Mouse (Mus musculus) intestine, embryonic 14.5 days (tissue): ENCODE measurements around the gene Arhgef38. TPM values are rescaled to one million over a fixed set of nuclear protein-coding genes. Genes with fewer than 3 reads are reported as not detected.

Source experiments
- ATAC-seq: fragments of 200-750 bp; cut with Nextera tagmentation; replicated peaks from 2 replicates; pipeline ENCODE4 v1.8.0; 2017; ENCODE audit warnings: low read depth, moderate number of reproducible peaks, moderate TSS enrichment, moderate library complexity; ENCODE audit not compliant: low FRiP score, low TSS enrichment
- DNase-seq: peaks from one replicate; pipeline ENCODE4 v3.0.0-alpha.2; 2018; ENCODE audit warnings: low spot score
- H3K27ac ChIP-seq: fragments of 300-500 bp; sonication (generic); 2 replicates; pipeline ENCODE4 v1.5.1; 2014; ENCODE audit warnings: low read depth, mild to moderate bottlenecking, control low read depth
- H3K27me3 ChIP-seq: fragments of 300-500 bp; sonication (generic); replicated peaks from 2 replicates; pipeline ENCODE4 v1.6.1; 2014; ENCODE audit warnings: low read length, control low read depth; ENCODE audit not compliant: control insufficient read depth, insufficient read depth
- H3K36me3 ChIP-seq: fragments of 300-500 bp; sonication (generic); 2 replicates; pipeline ENCODE4 v1.6.1; 2014; ENCODE audit warnings: low read length, control low read depth; ENCODE audit not compliant: control insufficient read depth, insufficient read depth
- H3K4me1 ChIP-seq: fragments of 300-500 bp; sonication (generic); replicated peaks from 2 replicates; pipeline ENCODE4 v1.6.1; 2014; ENCODE audit warnings: low read length, control low read depth, mixed read lengths; ENCODE audit not compliant: control insufficient read depth, insufficient read depth
- H3K4me2 ChIP-seq: fragments of 300-500 bp; sonication (generic); 2 replicates; pipeline ENCODE4 v1.6.1; 2014; ENCODE audit warnings: low read length
- H3K4me3 ChIP-seq: fragments of 300-500 bp; sonication (generic); 2 replicates; pipeline ENCODE4 v1.5.1; 2014; ENCODE audit warnings: low read depth, low read length, control low read depth, mixed read lengths
- H3K9ac ChIP-seq: fragments of 300-500 bp; sonication (generic); 2 replicates; pipeline ENCODE4 v1.6.1; 2014; ENCODE audit warnings: mild to moderate bottlenecking, low read length
- H3K9me3 ChIP-seq: fragments of 300-500 bp; sonication (generic); 2 replicates; pipeline ENCODE4 v1.6.1; 2016; ENCODE audit warnings: low read length, control low read depth; ENCODE audit not compliant: control insufficient read depth
- WGBS: fragments of 180-500 bp; shearing (Covaris S2); extraction: QIAGEN DNeasy Blood & Tissue Kit; methylation state at CpG from one replicate; pipeline ENCODE4 v1.1.7; 2014; 5-methylcytosine and 5-hydroxymethylcytosine counted together
- polyA plus RNA-seq: library from polyadenylated mRNA; unstranded; fragments of >200 nt; fragmentation: Nextera tagmentation; extraction: Ambion mirVana; gene quantifications from 2 replicates; pipeline ENCODE4 v1.2.1, GENCODE M21; 2014

Arhgef38 gene
- polyA plus RNA-seq, 1 experiment from 2014 or later = 3.3 TPM

DNA sequence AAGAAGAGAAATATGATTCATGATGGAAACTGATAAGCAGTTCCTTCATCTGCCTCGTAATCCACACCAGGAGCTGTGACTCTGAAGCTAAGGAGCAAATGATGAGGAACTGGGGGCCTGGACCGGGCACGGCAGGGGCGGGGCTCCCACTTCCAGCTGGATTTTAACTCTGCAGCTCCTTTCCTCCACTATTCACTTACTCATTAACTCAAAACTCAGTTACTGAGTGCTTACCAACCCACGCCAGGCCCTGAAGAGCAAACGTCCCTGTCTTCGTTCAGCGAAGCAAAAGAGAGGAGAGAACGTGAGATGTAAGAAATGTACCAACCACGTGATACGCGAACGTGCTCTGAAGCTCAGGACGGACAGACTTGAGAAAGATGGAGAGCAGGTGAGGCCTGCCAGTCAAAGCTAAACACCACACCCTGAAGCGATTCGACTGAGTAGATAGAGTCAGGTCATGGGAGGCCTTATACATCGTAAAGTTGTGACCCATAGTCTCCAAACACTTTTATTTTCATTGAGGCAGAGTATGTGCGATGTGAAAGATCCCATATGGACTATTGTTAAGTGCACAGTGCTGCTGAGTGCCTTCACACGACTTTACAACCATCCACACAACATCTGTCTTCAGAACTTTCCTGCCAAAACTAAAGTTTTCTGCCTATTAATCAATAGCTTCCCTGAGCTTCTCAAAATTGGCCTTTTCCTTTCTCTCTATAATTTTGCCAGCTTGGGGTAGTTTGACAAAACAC, 7.3 kb downstream of the Arhgef38 start:
- DNase-seq (no peak), ATAC-seq (no peak)
- H3K4me3 ChIP-seq = no peak overlapping the region
- H3K27me3 ChIP-seq = no peaks in the 10 kb centered on the region
- no peak overlapping the region; the same call in 1 of the 2 replicates for H3K4me2 ChIP-seq
- no peaks in the 10 kb centered on the region for H3K36me3 ChIP-seq
- 63% methylated on average over 19 of the region's 19 CpGs for WGBS
- no peaks in the 10 kb centered on the region for H3K9me3 ChIP-seq
- no peak overlapping the region for H3K9ac ChIP-seq
- H3K4me1 ChIP-seq = no peaks in the 10 kb centered on the region
- no peak overlapping the region for H3K27ac ChIP-seq

DNA sequence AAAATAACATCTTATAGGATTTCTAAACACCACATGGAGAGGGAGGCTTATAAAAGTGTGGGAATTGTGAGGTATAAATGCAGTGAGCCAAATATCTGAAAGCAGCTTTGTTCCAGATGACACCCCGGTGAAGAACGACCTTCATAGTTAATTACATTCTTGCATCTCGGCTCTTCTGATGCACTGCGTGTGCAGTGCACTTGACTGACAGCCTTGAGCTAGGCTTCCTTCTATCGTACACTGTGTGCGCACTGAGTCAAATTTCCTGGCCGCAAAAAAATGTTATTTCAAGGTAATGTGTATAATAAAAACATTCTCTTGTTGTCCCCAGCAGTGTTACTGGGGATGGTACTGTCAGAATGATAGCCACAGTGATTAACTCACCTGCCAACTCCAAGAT, 16.2 kb downstream of the Arhgef38 start:
- no peak for DNase-seq
- ATAC-seq = no peak
- no peak overlapping the region for H3K27ac ChIP-seq
- H3K4me2 ChIP-seq = no peak overlapping the region
- no peak overlapping the region for H3K4me3 ChIP-seq
- no peaks in the 10 kb centered on the region for H3K9me3 ChIP-seq
- no peaks in the 10 kb centered on the region for H3K27me3 ChIP-seq
- WGBS = 64% methylated on average over 7 of the region's 7 CpGs
- no peak overlapping the region for H3K9ac ChIP-seq
- no peaks in the 10 kb centered on the region for H3K36me3 ChIP-seq
- H3K4me1 ChIP-seq = no peaks in the 10 kb centered on the region

DNA sequence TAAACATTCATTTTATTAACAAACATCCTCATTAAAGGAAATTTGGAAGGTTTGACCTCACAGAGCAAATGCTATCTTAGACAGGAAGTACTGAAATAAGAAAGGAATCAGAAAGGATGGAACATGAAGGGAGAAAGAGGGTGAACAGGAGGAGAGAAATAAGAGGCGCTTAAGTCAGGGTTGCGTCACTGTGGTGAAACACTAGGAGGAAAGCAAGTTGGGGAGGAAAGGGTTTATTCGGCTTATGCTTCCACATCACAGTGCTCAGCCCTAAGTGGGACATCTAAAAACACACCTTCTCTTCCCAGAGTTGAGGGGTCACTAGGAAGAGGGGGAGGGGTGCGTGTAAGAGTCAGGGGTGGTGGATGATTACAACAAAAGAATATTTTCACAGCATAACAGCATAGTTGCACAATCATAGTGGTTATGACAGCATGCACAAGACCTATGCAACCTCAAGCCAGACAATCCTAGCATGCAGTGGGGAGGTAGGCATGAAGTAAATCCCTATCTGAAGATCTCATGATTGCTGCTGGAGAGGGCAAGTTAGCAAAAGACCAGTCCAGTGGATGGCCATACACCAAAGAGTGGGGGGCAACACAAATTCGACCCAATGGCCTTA, 19.4 kb downstream of the Arhgef38 start:
- DNase-seq (no peak), ATAC-seq (no peak)
- no peaks in the 10 kb centered on the region for H3K9me3 ChIP-seq
- WGBS = 83% methylated on average over 5 of the region's 5 CpGs
- H3K36me3 ChIP-seq = no peaks in the 10 kb centered on the region
- H3K27ac ChIP-seq = no peak overlapping the region
- H3K4me3 ChIP-seq = no peak overlapping the region
- no peak overlapping the region for H3K4me2 ChIP-seq
- no peak overlapping the region for H3K9ac ChIP-seq
- no peaks in the 10 kb centered on the region for H3K27me3 ChIP-seq
- H3K4me1 ChIP-seq = no peaks in the 10 kb centered on the region

DNA sequence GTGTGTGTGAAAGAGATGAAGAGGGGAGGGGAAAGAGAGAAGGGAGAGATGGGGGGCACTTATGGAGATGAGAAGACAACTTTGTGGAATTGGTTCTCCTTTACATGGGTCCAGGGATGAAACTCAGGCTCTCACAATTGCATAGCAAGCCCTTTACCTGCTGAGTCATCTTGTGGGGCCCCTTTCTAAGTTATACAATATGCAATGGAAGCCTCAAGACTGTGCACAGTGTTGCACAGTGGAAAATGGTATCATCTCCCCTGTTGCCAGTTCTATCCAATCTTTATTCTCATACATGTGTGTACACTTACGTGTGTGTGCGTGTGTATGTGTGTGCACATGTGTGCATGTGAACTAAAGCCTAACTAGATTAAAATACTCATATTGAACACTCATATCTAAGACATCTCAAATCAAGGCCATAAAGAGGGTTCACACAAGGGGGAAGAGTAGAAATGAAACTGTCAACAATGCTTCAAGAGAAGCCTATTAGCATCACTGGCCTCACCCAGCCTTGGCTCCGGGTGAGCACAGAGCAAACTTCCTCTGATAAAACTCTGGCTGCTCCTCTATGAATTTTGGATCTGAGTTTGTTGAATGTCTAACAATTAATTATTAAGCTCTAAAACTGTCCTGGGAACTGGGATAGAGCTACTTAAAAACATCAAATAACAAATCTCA, 21.2 kb downstream of the Arhgef38 start:
- no peak overlapping the region for H3K4me2 ChIP-seq
- no peaks in the 10 kb centered on the region for H3K27me3 ChIP-seq
- 84% methylated on average over 3 of the region's 3 CpGs for WGBS
- no peaks in the 10 kb centered on the region for H3K36me3 ChIP-seq
- no peak overlapping the region for H3K4me3 ChIP-seq
- no peak for DNase-seq
- no peak overlapping the region for H3K9ac ChIP-seq
- H3K9me3 ChIP-seq = no peaks in the 10 kb centered on the region
- H3K27ac ChIP-seq = no peak overlapping the region
- ATAC-seq = no peak; the same call in 1 of the 2 replicates
- no peaks in the 10 kb centered on the region for H3K4me1 ChIP-seq

DNA sequence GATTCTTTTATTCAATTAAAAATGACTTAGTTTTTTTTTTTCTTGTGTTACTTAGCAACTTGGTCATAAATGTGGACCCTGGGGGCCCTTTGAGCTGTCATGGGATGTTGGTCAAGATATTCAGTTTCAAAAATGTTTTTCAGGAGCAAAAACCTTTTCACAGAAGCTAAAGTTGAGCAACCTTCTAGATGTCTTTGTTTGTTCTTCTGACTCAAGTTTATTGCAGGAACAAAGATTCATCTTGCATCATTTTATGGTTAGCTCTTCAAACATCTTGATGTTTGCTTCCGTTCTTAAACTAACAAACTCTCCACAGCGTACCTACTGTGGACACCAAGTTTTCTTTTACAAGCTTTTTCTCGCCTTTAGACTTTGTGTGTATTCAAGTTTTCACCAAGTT, 23.4 kb downstream of the Arhgef38 start:
- H3K9me3 ChIP-seq = no peaks in the 10 kb centered on the region
- H3K27ac ChIP-seq = no peak overlapping the region
- no peaks in the 10 kb centered on the region for H3K4me1 ChIP-seq
- 72% methylated on average over 3 of the region's 3 CpGs for WGBS
- H3K9ac ChIP-seq = no peak overlapping the region
- no peak overlapping the region for H3K4me2 ChIP-seq
- DNase-seq (no peak), ATAC-seq (0 out of 2 replicates have a peak, but pooled peaks have one; percentile 33)
- no peaks in the 10 kb centered on the region for H3K27me3 ChIP-seq
- no peak overlapping the region for H3K4me3 ChIP-seq
- H3K36me3 ChIP-seq = no peaks in the 10 kb centered on the region

DNA sequence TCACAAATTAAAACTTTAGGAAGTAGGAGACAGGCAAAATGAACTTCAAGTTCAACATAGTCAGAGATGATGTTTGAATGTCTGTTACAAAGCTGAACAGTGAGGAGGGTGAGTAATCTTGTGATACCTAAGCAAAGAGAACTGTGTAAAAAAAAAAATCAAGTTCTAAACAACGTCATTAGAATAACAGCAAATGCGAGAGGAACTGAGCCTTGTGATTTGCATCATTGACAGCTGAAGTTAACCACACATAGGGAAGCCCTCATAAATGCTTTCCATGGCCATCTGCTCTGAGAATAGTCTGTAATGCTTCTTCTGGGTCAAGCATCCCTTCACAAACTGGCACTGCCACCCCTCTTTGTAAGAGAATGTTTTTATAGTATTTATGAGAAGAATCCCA, 31.0 kb downstream of the Arhgef38 start:
- no peak for DNase-seq

DNA sequence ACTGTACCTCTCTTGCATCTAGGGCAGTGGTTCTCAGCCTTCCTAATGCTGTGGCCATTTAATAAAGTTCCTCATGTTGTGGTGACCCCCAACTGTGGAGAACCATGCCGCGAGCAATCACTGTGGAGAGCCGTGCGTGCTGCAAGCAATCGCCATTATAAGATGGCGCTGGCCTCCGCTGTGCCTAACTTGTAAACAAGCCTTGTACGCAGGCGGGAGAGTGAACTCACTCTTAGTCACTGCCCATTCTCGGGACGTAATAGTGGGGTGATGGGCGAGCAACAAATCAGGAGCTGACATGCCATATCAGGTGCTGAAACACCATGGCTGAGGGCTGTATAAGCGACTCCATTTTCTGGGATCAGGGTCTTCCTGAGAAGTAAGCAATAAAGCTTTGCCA, 32.6 kb downstream of the Arhgef38 start:
- H3K9ac ChIP-seq = no peak overlapping the region
- DNase-seq (no peak), ATAC-seq (no peak)
- no peak overlapping the region for H3K4me2 ChIP-seq
- no peaks in the 10 kb centered on the region for H3K36me3 ChIP-seq
- H3K27me3 ChIP-seq = no peaks in the 10 kb centered on the region
- no peak overlapping the region for H3K4me3 ChIP-seq
- no peaks in the 10 kb centered on the region for H3K4me1 ChIP-seq
- 96% methylated on average over 13 of the region's 13 CpGs for WGBS
- H3K27ac ChIP-seq = no peak overlapping the region
- no peaks in the 10 kb centered on the region for H3K9me3 ChIP-seq

More for the DNA sequence above, 31.0 kb downstream of the Arhgef38 start:
- Histone ChIP-seq H3K4me1 (no peaks in the 10 kb centered on the region), H3K27ac (no peak overlapping the region), H3K27me3 (no peaks in the 10 kb centered on the region), H3K9ac (no peak overlapping the region), H3K4me3 (no peak overlapping the region), H3K9me3 (no peaks in the 10 kb centered on the region), H3K4me2 (no peak overlapping the region), H3K36me3 (no peaks in the 10 kb centered on the region)
- no peak for ATAC-seq
- WGBS = 73% methylated on average over 2 of the region's 2 CpGs

DNA sequence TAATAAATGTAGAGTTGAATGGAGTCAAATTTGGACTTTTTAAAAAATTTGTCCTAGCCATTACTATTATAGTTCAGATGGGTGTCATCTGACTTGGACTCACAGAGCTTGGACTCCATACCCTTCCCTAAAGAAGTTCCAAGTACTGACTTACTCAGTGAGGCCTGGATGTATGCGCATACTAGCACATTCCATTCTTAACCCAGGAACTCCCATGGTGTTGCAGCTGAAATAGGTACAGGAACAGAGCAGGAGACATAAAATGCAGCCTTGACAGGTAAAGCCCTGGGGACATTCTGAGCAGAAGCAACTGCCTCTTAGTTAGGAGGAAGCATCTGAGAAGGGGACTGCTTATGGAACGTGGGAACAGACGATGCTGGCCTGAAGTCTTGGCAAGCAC, 45.8 kb downstream of the Arhgef38 start:
- no peaks in the 10 kb centered on the region for H3K4me1 ChIP-seq
- H3K27me3 ChIP-seq = no peaks in the 10 kb centered on the region
- ATAC-seq (no peak), DNase-seq (no peak)
- 82% methylated on average over 3 of the region's 3 CpGs for WGBS
- H3K4me2 ChIP-seq = no peak overlapping the region
- H3K9me3 ChIP-seq = no peaks in the 10 kb centered on the region
- H3K9ac ChIP-seq = no peak overlapping the region
- H3K27ac ChIP-seq = no peak overlapping the region
- no peak overlapping the region for H3K4me3 ChIP-seq
- H3K36me3 ChIP-seq = no peaks in the 10 kb centered on the region
